Mouse (Mus musculus): ENCODE measurements around the gene Cdk12.

DNA sequence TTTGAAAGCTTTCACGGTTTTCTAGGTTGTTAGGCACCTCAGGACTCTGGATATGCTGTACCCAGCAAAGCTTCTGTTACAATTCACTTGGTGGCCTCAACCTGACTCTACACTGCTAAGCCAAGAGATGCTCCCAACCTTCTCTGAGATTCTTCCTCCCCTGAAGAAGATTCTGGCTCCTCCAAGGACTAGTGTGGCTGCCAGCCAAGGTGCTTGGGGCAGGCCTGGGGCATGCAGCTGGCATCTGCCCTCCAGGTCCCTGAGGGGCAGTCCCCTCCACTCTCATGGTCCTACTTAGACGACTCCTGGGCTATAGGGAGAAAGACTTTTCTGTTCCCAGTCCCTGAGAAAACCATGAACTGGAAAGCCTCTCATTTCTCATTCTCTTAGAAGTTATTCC, 88.0 kb downstream of the Cdk12 start:
- TF ChIP-seq POLR2A (IDR thresholded peaks at IDR 0.05; ENCODE audit: extremely low read depth, insufficient read depth, low read length) (no peak), CTCF (IDR thresholded peaks at IDR 0.05; ENCODE audit: extremely low read depth, insufficient read depth, low read length) (no peak)

Measured in cortical plate, adult 2 months (tissue).